Mouse (Mus musculus): ENCODE measurements around the gene Irf7. TPM values are rescaled to one million over a fixed set of nuclear protein-coding genes. Genes with fewer than 3 reads are reported as not detected.

Irf7 gene
- 1 to 10 TPM; 1.7 to 2.0 TPM for total RNA-seq (2021)

- peak in 1 of 2 experiments; percentile 16 for DNase-seq (ENCODE audit: low spot score in 2 of 2)
- intact Hi-C loops (cut with DNase I) = loop anchor here (5.0 kb wide), 1 partner anchor 96 kb away; no protein-coding TSS in a partner anchor
These were observed at the start of gene Irf7 for GRCm38 (mm10) chr7:141265739-141266561. Irf7 (minus strand) TSS chr7:141266481.

DNA sequence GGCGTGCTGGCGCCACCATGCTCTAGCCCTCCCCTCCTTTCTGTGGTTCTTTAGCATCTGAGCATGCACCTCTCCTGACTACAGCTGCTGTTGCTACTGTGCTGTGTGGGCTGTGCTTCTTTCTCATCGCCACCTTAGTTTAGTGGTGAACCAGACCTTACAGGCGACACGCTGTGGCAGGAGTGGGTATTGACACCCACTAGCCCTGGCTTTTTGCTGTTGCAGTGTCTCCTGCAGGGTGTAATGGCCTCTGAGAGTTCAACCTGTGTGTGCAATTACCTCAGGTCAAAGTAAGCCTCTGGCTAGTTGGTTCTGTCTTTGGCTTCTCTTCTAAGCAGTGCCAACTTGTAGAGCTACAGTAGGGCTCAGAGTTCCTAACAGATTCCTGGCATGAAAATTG is 49.7 kb upstream of the Irf7 start:
- intact Hi-C loops (cut with DNase I) = no loop called here
- DNase-seq (ENCODE audit: low spot score in 2 of 2) = peak in 1 of 2 experiments; percentile 39

GRCm38 (mm10) chr7:141315076-141315475 is 48.8 kb upstream of the Irf7 start:
- no peak for DNase-seq (ENCODE audit: low spot score in 2 of 2)
- intact Hi-C loops (cut with DNase I) = no loop called here

GRCm38 (mm10) chr7:141314416-141314815 is 48.1 kb upstream of the Irf7 start:
- intact Hi-C loops (cut with DNase I) = no loop called here
- DNase-seq (ENCODE audit: low spot score in 2 of 2) = no peak

- DNase-seq (ENCODE audit: low spot score in 2 of 2) = no peak
- intact Hi-C loops (cut with DNase I) = no loop called here
These were observed 38.3 kb upstream of the Irf7 start for GRCm38 (mm10) chr7:141304537-141304936.

DNA sequence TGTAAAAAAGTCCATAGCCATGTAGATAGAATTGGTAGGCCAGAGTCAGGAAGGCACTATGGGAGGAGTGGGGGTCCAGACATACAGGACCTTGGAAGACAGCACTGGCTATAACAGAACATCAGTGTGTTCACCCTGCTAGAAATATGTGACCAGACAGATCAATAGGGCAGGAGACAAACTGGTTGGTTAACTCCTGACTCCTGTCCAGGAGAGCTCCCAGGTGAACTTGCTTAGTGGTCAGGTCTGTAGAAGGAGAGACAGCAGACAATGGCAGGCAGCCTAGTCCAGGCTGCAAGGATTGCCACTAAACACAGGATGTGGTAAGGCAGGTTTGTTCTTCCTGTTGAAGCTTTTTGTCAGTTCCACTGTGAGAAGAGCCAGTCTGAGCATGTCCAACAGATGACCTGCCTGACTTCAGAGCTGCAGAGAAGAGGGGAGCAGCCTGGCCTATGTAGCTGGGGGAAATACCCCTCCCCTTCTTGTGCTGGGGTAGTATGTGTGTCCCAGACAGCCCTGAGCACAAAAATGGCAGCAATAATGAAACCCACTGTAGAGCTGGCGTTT is 36.5 kb upstream of the Irf7 start:
- intact Hi-C loops (cut with DNase I) = no loop called here
- DNase-seq (ENCODE audit: low spot score in 2 of 2) = no peak

GRCm38 (mm10) chr7:141301386-141301785 is 35.1 kb upstream of the Irf7 start:
- intact Hi-C loops (cut with DNase I) = no loop called here
- no peak for DNase-seq (ENCODE audit: low spot score in 2 of 2)

GRCm38 (mm10) chr7:141299175-141299574 is 32.9 kb upstream of the Irf7 start:
- DNase-seq (ENCODE audit: low spot score in 2 of 2) = no peak
- intact Hi-C loops (cut with DNase I) = no loop called here

DNA sequence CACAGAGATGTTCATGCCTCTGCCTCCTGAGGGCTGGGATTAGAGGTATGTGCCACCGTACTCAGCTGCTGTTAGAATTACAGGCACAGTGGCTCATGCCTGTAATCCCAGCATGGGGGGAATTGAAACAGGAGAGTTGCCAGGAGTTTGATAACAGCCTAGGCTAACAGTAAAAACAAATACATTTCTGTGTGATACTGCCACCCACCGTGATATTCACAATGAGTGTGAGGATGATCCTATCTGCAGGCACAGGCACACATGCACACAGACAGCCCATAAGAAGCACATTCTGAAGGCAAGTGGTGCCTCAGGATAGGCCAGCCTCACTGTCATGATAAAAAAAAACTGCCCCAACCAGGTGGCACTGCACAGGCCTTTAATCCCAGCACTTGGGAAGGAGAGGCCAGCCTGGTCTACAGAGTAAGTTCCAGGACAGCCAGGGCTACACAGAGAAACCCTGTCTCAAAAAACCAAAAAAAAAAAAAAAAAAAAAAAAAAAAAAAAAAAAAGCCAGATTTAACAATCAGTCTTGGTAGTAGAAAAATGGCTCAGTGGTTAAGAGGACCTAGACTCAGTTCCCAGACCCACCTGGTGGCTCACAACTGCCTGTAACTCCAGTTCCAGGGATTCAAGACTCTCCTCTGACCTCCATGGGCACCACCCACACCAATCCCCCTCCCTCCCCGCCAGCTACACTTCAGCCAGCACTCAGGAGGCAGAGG is 31.8 kb upstream of the Irf7 start:
- intact Hi-C loops (cut with DNase I) = no loop called here
- DNase-seq (ENCODE audit: low spot score in 2 of 2) = no peak

DNA sequence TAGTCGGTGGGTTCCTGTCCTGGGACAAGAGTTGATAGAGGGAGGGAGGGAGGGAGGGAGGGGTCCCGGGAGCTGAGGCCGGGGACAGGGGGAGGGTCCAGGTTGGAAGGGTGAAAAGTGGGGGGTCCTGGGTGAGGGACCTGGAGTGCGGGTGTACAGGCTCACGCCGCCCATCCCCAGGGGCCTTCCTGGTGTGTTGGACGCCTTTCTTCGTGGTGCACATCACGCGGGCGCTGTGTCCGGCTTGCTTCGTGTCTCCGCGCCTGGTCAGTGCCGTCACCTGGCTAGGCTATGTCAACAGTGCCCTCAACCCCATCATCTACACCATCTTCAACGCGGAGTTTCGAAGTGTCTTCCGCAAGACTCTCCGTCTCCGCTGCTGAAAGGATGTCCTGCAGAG is 28.2 kb upstream of the Irf7 start:
- intact Hi-C loops (cut with DNase I) = no loop called here
- DNase-seq (ENCODE audit: low spot score in 2 of 2) = no peak

DNA sequence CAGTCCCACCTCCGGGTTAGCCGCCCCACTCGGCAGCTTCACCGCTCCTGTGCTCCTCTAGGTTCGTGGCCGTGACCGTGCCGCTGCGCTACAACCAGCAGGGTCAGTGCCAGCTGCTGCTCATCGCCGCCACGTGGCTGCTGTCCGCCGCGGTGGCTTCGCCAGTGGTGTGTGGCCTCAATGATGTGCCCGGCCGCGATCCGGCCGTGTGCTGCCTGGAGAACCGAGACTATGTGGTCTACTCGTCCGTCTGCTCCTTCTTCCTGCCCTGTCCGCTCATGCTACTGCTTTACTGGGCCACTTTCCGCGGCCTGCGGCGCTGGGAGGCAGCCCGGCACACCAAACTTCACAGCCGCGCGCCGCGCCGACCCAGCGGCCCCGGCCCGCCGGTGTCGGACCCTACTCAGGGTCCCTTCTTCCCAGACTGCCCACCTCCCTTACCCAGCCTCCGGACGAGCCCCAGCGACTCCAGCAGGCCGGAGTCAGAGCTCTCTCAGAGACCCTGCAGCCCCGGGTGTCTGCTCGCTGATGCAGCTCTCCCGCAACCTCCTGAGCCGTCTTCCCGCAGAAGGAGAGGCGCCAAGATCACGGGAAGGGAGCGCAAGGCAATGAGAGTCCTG is 27.7 kb upstream of the Irf7 start:
- intact Hi-C loops (cut with DNase I) = no loop called here
- no peak for DNase-seq (ENCODE audit: low spot score in 2 of 2)

- intact Hi-C loops (cut with DNase I) = no loop called here
- no peak for DNase-seq (ENCODE audit: low spot score in 2 of 2)
These were observed 26.5 kb upstream of the Irf7 start for GRCm38 (mm10) chr7:141292583-141293388.

- DNase-seq (ENCODE audit: low spot score in 2 of 2) = peak; percentile 45 to 50
These were observed 25.8 kb upstream of the Irf7 start, which contains the start of gene Drd4 for GRCm38 (mm10) chr7:141291921-141292582. Drd4 (plus strand) TSS chr7:141292006.

GRCm38 (mm10) chr7:141288042-141288441 is 21.8 kb upstream of the Irf7 start:
- intact Hi-C loops (cut with DNase I) = no loop called here
- DNase-seq (ENCODE audit: low spot score in 2 of 2) = no peak

More at GRCm38 (mm10) chr7:141291921-141292582, 25.8 kb upstream of the Irf7 start, which contains the start of gene Drd4:
- intact Hi-C loops (cut with DNase I) = no loop called here

- DNase-seq (ENCODE audit: low spot score in 2 of 2) = no peak
- intact Hi-C loops (cut with DNase I) = no loop called here
These were observed 16.5 kb upstream of the Irf7 start for GRCm38 (mm10) chr7:141282756-141283155.

GRCm38 (mm10) chr7:141281442-141281841 is 15.2 kb upstream of the Irf7 start:
- intact Hi-C loops (cut with DNase I) = no loop called here
- DNase-seq (ENCODE audit: low spot score in 2 of 2) = no peak

- DNase-seq (ENCODE audit: low spot score in 2 of 2) = no peak
- intact Hi-C loops (cut with DNase I) = no loop called here
These were observed 12.7 kb upstream of the Irf7 start, which contains the start of gene Sct for GRCm38 (mm10) chr7:141278766-141279590. Sct (minus strand) TSS chr7:141279133.

All from left cerebral cortex, postnatal 36 days (tissue).